Comparison of ENCODE assay signal across 16 mouse cellular contexts in the genomic region with DNA sequence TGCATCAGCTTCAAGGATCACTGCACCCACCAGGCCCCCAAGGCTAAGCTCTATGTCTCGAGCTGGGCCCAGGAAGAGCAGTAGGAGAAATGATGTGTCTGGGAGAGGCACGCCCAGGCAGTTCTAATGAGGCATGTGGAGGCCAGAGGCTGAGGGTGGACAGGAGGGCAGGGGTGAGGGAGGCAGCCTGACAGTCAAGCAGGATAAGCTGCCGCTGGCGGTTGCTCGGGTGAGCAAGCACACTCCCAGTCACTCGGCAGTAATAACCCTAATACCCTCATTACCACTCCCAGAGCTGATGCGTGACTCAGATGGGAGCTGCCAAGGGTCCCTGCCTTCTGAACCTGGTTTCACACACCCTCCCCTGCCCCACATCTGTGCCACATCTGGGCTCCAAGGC. TPM values are rescaled to one million over a fixed set of nuclear protein-coding genes. Genes with fewer than 3 reads are reported as not detected.
DNase-seq lines count a peak whose midpoint lies in the region; ATAC-seq and TF ChIP-seq lines count a peak whose summit lies in the region.
"Had no signal": no experiment of that assay in that cellular context is flagged by ENCODE, and none has a peak within 500 bp of the region (broad histone marks: within the 10 kb centered on the region; RNA-seq: fewer than 3 reads in every experiment).

No protein-coding gene starts in this region.

- no peaks in the 10 kb centered on the region for H3K36me3 ChIP-seq in hindbrain, embryonic 11.5 days (ENCODE audit: control insufficient read depth, insufficient read depth, low read length)
- H3K36me3 ChIP-seq in hindbrain, embryonic 16.5 days (ENCODE audit: control insufficient read depth, insufficient read depth, low read length): no peaks in the 10 kb centered on the region
- no peaks in the 10 kb centered on the region for H3K36me3 ChIP-seq in midbrain, embryonic 13.5 days
- no peaks in the 10 kb centered on the region for H3K36me3 ChIP-seq in midbrain, postnatal 0 days (ENCODE audit: insufficient read depth, low read length)
- H3K36me3 ChIP-seq in limb, embryonic 13.5 days: no peaks in the 10 kb centered on the region
- H3K36me3 ChIP-seq: heart, embryonic 12.5 days had no signal

- ATAC-seq in hindbrain, embryonic 11.5 days (ENCODE audit: low FRiP score): peak; percentile 61; the same call in 1 of the 2 replicates
- no peak for ATAC-seq in hindbrain, embryonic 16.5 days
- peak; percentile 49; the same call in 1 of the 2 replicates for ATAC-seq in midbrain, embryonic 13.5 days
- ATAC-seq in midbrain, postnatal 0 days (ENCODE audit: low FRiP score): no peak
- 0 out of 2 replicates have a peak, but pooled peaks have one; percentile 11 for ATAC-seq in limb, embryonic 13.5 days (ENCODE audit: low FRiP score, low read depth)

- no peaks in the 10 kb centered on the region for H3K27me3 ChIP-seq in hindbrain, embryonic 11.5 days (ENCODE audit: control insufficient read depth, insufficient read depth, low read length)
- H3K27me3 ChIP-seq in hindbrain, embryonic 16.5 days (replicated peaks; ENCODE audit: control insufficient read depth, insufficient read depth, low read length): no peaks in the 10 kb centered on the region
- no peaks in the 10 kb centered on the region for H3K27me3 ChIP-seq in midbrain, embryonic 13.5 days
- H3K27me3 ChIP-seq in midbrain, postnatal 0 days (ENCODE audit: insufficient read depth, low read length): no peaks in the 10 kb centered on the region
- H3K27me3 ChIP-seq in limb, embryonic 13.5 days: 0 out of 2 replicates have a peak, but pooled peaks cover 16% of the 10 kb centered on the region

- no peak overlapping the region for H3K4me2 ChIP-seq in hindbrain, embryonic 11.5 days (replicated peaks; ENCODE audit: low read depth, low read length)
- H3K4me2 ChIP-seq in hindbrain, embryonic 16.5 days (ENCODE audit: low read length): no peak overlapping the region
- H3K4me2 ChIP-seq in midbrain, embryonic 13.5 days (replicated peaks): no peak overlapping the region
- H3K4me2 ChIP-seq in midbrain, postnatal 0 days (ENCODE audit: low read depth, low read length, poor library complexity, severe bottlenecking): no peak overlapping the region
- no peak overlapping the region for H3K4me2 ChIP-seq in limb, embryonic 13.5 days (replicated peaks)
- H3K4me2 ChIP-seq: heart, embryonic 12.5 days had no signal

- no peaks in the 10 kb centered on the region for H3K9me3 ChIP-seq in hindbrain, embryonic 11.5 days (ENCODE audit: control insufficient read depth, low read length)
- no peaks in the 10 kb centered on the region for H3K9me3 ChIP-seq in hindbrain, embryonic 16.5 days (ENCODE audit: control insufficient read depth, low read length)
- no peaks in the 10 kb centered on the region for H3K9me3 ChIP-seq in midbrain, embryonic 13.5 days
- H3K9me3 ChIP-seq in midbrain, postnatal 0 days (ENCODE audit: low read length): no peaks in the 10 kb centered on the region
- no peaks in the 10 kb centered on the region for H3K9me3 ChIP-seq in limb, embryonic 13.5 days
- H3K9me3 ChIP-seq: heart, embryonic 12.5 days had no signal

- intact Hi-C loops in gastrocnemius, postnatal 36 days (cut with DNase I): no loop called here

- 19% methylated on average over 7 of the region's 7 CpGs for WGBS in hindbrain, embryonic 11.5 days
- 15% methylated on average over 7 of the region's 7 CpGs for WGBS in hindbrain, embryonic 16.5 days
- 10% methylated on average over 7 of the region's 7 CpGs for WGBS in midbrain, embryonic 13.5 days
- WGBS in midbrain, postnatal 0 days: 24% methylated on average over 7 of the region's 7 CpGs
- WGBS in limb, embryonic 13.5 days: 6% methylated on average over 7 of the region's 7 CpGs

- H3K4me3 ChIP-seq in hindbrain, embryonic 11.5 days (ENCODE audit: low read depth, low read length): no peak overlapping the region
- H3K4me3 ChIP-seq in hindbrain, embryonic 16.5 days (ENCODE audit: low read length): no peak overlapping the region
- H3K4me3 ChIP-seq in midbrain, embryonic 13.5 days (replicated peaks): no peak overlapping the region
- no peak overlapping the region for H3K4me3 ChIP-seq in midbrain, postnatal 0 days (ENCODE audit: low read depth, low read length)
- no peak overlapping the region for H3K4me3 ChIP-seq in limb, embryonic 13.5 days
- H3K4me3 ChIP-seq: heart, embryonic 12.5 days had no signal

- no peak overlapping the region for H3K27ac ChIP-seq in hindbrain, embryonic 11.5 days (ENCODE audit: low read depth, low read length)
- H3K27ac ChIP-seq in hindbrain, embryonic 16.5 days (ENCODE audit: low read depth, low read length): no peak overlapping the region
- H3K27ac ChIP-seq in midbrain, embryonic 13.5 days: no peak overlapping the region
- no peak overlapping the region for H3K27ac ChIP-seq in midbrain, postnatal 0 days (ENCODE audit: low read depth, low read length)
- no peak overlapping the region for H3K27ac ChIP-seq in limb, embryonic 13.5 days

- no peak overlapping the region for H3K9ac ChIP-seq in hindbrain, embryonic 11.5 days (ENCODE audit: low read depth, low read length)
- no peak overlapping the region for H3K9ac ChIP-seq in hindbrain, embryonic 16.5 days (ENCODE audit: low read depth, low read length)
- H3K9ac ChIP-seq in midbrain, embryonic 13.5 days (replicated peaks): no peak overlapping the region
- no peak overlapping the region for H3K9ac ChIP-seq in midbrain, postnatal 0 days (replicated peaks; ENCODE audit: low read length, poor library complexity, severe bottlenecking)
- no peak overlapping the region for H3K9ac ChIP-seq in limb, embryonic 13.5 days
- H3K9ac ChIP-seq: heart, embryonic 12.5 days had no signal

- H3K4me1 ChIP-seq in hindbrain, embryonic 11.5 days (replicated peaks; ENCODE audit: control insufficient read depth, insufficient read depth, low read length): no peaks in the 10 kb centered on the region; the same call in 1 of the 2 replicates
- H3K4me1 ChIP-seq in hindbrain, embryonic 16.5 days (ENCODE audit: control insufficient read depth, insufficient read depth, low read depth, low read length): no peaks in the 10 kb centered on the region
- H3K4me1 ChIP-seq in midbrain, embryonic 13.5 days (replicated peaks): peaks cover 8% of the 10 kb centered on the region; the same call in 1 of the 2 replicates
- no peaks in the 10 kb centered on the region for H3K4me1 ChIP-seq in midbrain, postnatal 0 days (ENCODE audit: insufficient read depth, low read length)
- 0 out of 2 replicates have a peak, but pooled peaks cover 12% of the 10 kb centered on the region for H3K4me1 ChIP-seq in limb, embryonic 13.5 days
- H3K4me1 ChIP-seq: heart, embryonic 12.5 days had no signal

- TF ChIP-seq CTCF in midbrain, postnatal 0 days (IDR thresholded peaks at IDR 0.05): no peak

- no peak for DNase-seq in hindbrain, embryonic 11.5 days (ENCODE audit: low spot score)
- no peak for DNase-seq in midbrain, postnatal 0 days (ENCODE audit: low spot score)
- DNase-seq in gastrocnemius, postnatal 36 days: no peak
- DNase-seq in layer of hippocampus, postnatal 10 days (ENCODE audit: low spot score in 2 of 2): no peak
- no peak for DNase-seq in heart, postnatal 4 days
- DNase-seq: adrenal gland, adult 8-10 months; layer of hippocampus, adult 9-11 months; liver; right cerebral cortex, adult 18-20 months; thymus, postnatal 25 days had no signal

RNA-seq across cellular contexts. Expression of a gene that starts 25.0 kb away (rescaled TPM):
- 2.1 and 2.4 TPM in 2 replicates for polyA plus RNA-seq in hindbrain, embryonic 11.5 days (2014; fragmentation: Nextera tagmentation; extraction: Ambion mirVana)
- 8.8 and 10.3 TPM in 2 replicates for polyA plus RNA-seq in hindbrain, embryonic 16.5 days (2015; fragmentation: Nextera tagmentation; extraction: Ambion mirVana)
- polyA plus RNA-seq in midbrain, embryonic 13.5 days (2015; fragmentation: Nextera tagmentation; extraction: Ambion mirVana): 8.2 and 8.8 TPM in 2 replicates
- total RNA-seq in midbrain, postnatal 0 days (2014; rRNA removed): 138 and 140 TPM in 2 replicates
- polyA plus RNA-seq in midbrain, postnatal 0 days (2015; fragmentation: Nextera tagmentation; extraction: Ambion mirVana): 14.7 and 19.0 TPM in 2 replicates
- polyA plus RNA-seq in limb, embryonic 13.5 days (2015; fragmentation: Nextera tagmentation; extraction: Ambion mirVana): 0.69 and 1.1 TPM in 2 replicates
- 1 to 10 TPM; 2.3 to 2.5 TPM for total RNA-seq in gastrocnemius, postnatal 36 days (2021)
- total RNA-seq in layer of hippocampus, postnatal 10 days (2021): 100 to 1,000 TPM; 210 to 226 TPM
- total RNA-seq in heart, postnatal 4 days (2021): 10 to 100 TPM; 40.8 to 44.7 TPM
- total RNA-seq: common myeloid progenitor, adult 5-6 weeks; monocyte, adult 5-6 weeks had no signal

RNA-seq across cellular contexts. Expression of a gene that starts 59.2 kb away (rescaled TPM):
- polyA plus RNA-seq in hindbrain, embryonic 11.5 days (2014; fragmentation: Nextera tagmentation; extraction: Ambion mirVana): 1.5 and 1.8 TPM in 2 replicates
- polyA plus RNA-seq in hindbrain, embryonic 16.5 days (2015; fragmentation: Nextera tagmentation; extraction: Ambion mirVana): 11.5 and 14.3 TPM in 2 replicates
- polyA plus RNA-seq in midbrain, embryonic 13.5 days (2015; fragmentation: Nextera tagmentation; extraction: Ambion mirVana): 5.1 and 5.3 TPM in 2 replicates
- 29.9 and 40.8 TPM in 2 replicates for total RNA-seq in midbrain, postnatal 0 days (2014; rRNA removed)
- 12.8 and 13.7 TPM in 2 replicates for polyA plus RNA-seq in midbrain, postnatal 0 days (2015; fragmentation: Nextera tagmentation; extraction: Ambion mirVana)
- polyA plus RNA-seq in limb, embryonic 13.5 days (2015; fragmentation: Nextera tagmentation; extraction: Ambion mirVana): 2.0 and 2.5 TPM in 2 replicates
- total RNA-seq in gastrocnemius, postnatal 36 days (2021): 1 to 10 TPM; 6.9 to 8.9 TPM
- total RNA-seq in layer of hippocampus, postnatal 10 days (2021): 100 to 1,000 TPM; 102 TPM
- total RNA-seq in heart, postnatal 4 days (2021): 1 to 10 TPM; 3.8 to 4.1 TPM
- total RNA-seq: common myeloid progenitor, adult 5-6 weeks; monocyte, adult 5-6 weeks had no signal

Comparison
In these comparisons a context has a peak if more than half of its experiments do, and no peak if none do; other contexts are left out.
1. ATAC-seq: peak in hindbrain, embryonic 11.5 days (single experiment), midbrain, embryonic 13.5 days (single experiment) and limb, embryonic 13.5 days (single experiment); none in hindbrain, embryonic 16.5 days (single experiment) and midbrain, postnatal 0 days (single experiment).